Mouse (Mus musculus): ENCODE results near the gene Cd200.

GRCm38 (mm10) chr16:45402951-45403350, 5.9 kb downstream of the Cd200 start:
- TF ChIP-seq POLR2A (IDR thresholded peaks at IDR 0.05; ENCODE audit: low read depth, low read length): no peak
- no peak for TF ChIP-seq CTCF (IDR thresholded peaks at IDR 0.05; ENCODE audit: borderline replicate concordance, insufficient read depth, low read length)
